Mouse (Mus musculus) T-helper 2 cell (primary cell): ENCODE data around the gene Aldh2.
"Not testable (repeated sequence)": the region's sequence is repeated elsewhere in the genome, so short reads cannot be mapped to it uniquely, and the experiment has no call there.

Experiments used
- in situ Hi-C: fragments of 300-600 bp; cut with MboI, MseI; formaldehyde crosslinking; loops from one replicate; pipeline ENCODE4 v1.15.1; 2025; ENCODE audit warnings: high pct_unique_total_duplicates

Aldh2 gene

GRCm38 (mm10) chr5:121593451-121594401, at the start of gene Aldh2:
Gene Aldh2, minus strand, starts transcription at chr5:121593824.
- in situ Hi-C loops: no loop called here

DNA sequence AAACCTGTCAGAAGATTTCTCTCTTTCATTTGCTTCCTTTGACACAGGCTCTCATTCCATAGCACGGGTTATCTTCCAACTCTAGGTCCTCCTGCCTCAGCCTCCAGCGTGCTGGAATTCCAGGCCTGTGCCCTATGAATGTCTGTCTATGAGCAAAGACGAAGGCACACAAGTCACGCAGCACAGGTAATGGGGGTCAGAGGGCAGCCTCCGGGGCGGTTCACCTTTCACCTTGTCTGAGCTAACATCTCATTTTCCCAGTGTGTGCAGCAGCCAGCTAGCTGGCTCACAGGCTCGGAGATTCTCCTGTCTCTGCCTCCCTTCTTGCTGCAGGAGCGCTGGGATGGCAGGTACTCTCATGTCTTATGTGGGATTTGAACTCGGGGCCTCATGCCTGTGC, 46.0 kb upstream of the Aldh2 start:
- in situ Hi-C loops: no loop called here

GRCm38 (mm10) chr5:121637296-121637695, 43.7 kb upstream of the Aldh2 start:
- in situ Hi-C loops: no loop called here

- in situ Hi-C loops: no loop called here
These were observed 41.0 kb upstream of the Aldh2 start for GRCm38 (mm10) chr5:121634668-121635067.

DNA sequence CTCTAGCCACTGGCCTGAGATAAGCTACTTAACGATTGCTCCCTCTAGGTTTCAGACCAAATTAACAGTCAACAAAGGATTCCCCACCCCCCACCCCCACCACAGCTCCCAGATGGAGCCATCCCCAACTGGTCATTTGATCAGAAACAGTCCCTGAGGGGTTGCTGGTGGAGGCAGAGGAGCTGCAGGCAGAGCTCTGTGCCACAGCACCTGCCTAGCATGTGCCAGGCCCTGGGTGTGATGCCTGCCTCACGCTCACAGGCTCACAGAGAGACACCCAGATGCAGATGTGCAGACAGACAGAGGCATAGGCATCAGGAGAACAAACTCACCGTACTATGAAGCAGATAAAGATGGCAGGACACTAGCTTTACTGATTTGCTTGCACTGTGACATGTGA, 39.2 kb upstream of the Aldh2 start:
- in situ Hi-C loops: no loop called here

GRCm38 (mm10) chr5:121631106-121631647, 37.6 kb upstream of the Aldh2 start:
- in situ Hi-C loops: not testable (repeated sequence)

GRCm38 (mm10) chr5:121627871-121628270, 34.2 kb upstream of the Aldh2 start:
- in situ Hi-C loops: no loop called here

DNA sequence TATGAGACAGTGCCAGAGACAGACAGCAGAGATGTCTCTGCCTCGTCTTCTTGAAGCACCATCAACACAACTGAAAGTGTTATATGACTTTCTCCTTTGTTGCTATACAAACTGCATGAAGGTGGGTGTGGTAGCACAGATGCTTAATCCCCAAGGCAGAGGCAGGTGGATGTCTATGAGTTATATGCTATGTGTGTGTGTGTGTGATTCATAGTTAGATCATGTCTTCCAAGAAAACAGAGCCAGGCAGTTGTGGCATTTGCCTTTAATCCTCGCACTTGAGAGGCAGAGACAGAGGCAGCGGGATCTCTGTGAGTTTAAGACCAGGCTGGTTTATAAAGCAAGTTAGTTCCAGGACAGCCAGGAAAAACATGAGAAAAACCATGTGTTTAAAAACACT, 29.6 kb upstream of the Aldh2 start:
- in situ Hi-C loops: no loop called here

- in situ Hi-C loops: no loop called here
These were observed 27.5 kb upstream of the Aldh2 start for GRCm38 (mm10) chr5:121621102-121621501.

- in situ Hi-C loops: no loop called here
These were observed 25.2 kb upstream of the Aldh2 start, which contains the start of gene Acad12 for GRCm38 (mm10) chr5:121618592-121619513. Gene Acad12, minus strand, starts transcription at chr5:121618938.

DNA sequence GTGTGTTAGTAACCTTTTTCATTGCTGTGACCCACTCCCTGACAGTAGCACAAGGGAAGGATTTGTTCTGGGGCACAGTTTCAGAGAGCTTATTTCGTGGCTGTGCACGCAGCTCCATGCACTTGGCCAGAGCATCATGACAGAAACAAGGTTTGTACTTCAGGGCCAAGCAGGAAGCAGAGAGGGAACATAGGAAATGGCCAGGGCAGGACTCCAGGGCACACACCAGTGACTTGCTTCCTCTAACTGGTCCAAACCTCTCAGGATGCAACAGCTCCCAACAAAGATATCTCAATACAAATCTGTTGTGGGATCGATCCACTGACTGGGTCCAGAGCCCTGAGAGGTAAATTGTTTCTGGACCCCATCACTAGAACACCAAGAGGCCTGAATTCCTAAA, 21.3 kb upstream of the Aldh2 start:
- in situ Hi-C loops: not testable (repeated sequence)

DNA sequence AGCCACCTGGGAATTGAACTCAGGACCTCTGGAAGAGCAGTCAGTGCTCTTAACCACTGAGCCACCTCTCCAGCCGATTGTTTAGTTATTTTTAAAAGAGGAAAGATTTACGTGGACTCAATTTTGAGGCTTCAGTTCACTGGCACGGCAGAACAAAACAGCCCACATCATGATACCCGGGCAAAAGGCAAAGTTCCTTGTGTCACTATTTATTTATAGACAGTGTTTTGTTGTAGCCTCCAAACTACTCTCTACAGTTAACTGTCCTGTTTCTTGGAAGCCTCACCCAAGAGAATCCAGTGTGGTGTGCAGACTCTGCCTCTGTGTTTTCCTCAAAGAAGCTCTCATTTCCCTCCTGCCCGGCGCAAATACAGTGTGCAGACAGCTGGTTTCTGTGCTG, 18.4 kb upstream of the Aldh2 start:
- in situ Hi-C loops: no loop called here

DNA sequence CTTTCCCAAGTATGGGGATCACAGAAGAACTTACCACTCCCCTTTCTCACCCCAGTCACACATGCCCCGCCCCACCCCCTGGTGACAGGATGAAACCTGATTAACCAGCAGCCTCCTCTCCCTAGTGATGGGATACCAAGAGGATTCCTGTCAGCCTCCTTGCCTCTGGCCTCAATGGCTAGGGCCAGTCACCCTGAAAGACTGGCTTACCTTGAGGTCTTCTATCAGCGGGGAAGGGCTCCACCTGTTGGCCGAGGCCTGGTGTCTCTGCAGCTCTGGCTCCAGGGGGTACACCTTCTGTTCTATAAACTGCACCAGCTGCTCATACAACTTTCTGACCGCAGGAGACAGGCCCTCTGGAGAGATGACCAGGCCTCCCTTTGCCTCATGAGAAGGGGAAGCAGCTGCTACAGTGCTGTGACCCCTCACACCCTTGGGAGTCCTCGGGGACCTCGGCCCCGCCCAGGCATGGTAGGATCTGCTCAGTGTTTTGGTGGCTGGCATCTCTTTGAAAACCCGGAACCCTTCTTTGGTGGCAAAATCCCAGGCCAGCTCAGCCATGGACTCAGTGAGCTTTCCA, 16.0 kb upstream of the Aldh2 start:
- in situ Hi-C loops: loop anchor here (5.0 kb wide), 1 partner anchor 57 kb away; no protein-coding TSS in a partner anchor

DNA sequence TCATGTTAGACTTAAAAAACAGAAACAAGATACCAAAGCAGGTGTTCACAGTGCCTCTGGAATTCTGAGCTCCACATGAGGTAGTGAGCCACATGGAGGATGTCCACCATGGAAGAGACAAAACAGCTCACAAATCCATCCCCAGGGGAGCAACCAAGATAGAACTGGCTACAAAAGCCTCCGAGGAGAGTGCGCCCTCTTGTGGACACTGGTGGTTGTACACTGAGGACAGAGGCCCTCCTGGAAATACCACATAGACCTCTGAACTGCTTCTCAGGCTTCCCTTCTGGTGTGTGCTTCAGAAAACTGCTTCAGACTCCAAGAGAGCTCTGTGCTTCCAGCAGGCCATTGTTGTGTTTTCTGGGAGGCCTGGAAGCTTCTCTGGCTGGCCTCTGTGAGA, 12.5 kb upstream of the Aldh2 start:
- in situ Hi-C loops: loop anchor here (5.0 kb wide), 1 partner anchor 54 kb away; no protein-coding TSS in a partner anchor

DNA sequence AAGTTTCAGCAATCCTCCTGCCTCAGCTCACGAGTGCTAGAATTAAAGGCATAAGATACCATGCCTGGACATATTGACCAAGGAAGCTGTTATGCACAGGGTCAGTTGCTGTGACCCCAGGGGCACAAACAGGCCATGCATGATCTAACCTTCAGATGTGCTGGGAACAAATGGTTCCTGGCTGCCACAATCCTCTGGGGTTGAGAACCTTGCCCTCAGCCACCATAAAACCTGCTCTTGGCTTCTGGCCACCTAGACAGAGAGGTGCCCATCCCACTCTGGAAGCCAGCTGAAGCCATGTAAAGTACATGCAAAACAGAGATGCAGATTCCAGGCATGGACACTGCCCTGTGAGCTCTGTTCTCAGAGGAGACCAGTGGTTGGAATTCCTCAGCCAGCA, 10.2 kb upstream of the Aldh2 start:
- in situ Hi-C loops: not testable (repeated sequence)

DNA sequence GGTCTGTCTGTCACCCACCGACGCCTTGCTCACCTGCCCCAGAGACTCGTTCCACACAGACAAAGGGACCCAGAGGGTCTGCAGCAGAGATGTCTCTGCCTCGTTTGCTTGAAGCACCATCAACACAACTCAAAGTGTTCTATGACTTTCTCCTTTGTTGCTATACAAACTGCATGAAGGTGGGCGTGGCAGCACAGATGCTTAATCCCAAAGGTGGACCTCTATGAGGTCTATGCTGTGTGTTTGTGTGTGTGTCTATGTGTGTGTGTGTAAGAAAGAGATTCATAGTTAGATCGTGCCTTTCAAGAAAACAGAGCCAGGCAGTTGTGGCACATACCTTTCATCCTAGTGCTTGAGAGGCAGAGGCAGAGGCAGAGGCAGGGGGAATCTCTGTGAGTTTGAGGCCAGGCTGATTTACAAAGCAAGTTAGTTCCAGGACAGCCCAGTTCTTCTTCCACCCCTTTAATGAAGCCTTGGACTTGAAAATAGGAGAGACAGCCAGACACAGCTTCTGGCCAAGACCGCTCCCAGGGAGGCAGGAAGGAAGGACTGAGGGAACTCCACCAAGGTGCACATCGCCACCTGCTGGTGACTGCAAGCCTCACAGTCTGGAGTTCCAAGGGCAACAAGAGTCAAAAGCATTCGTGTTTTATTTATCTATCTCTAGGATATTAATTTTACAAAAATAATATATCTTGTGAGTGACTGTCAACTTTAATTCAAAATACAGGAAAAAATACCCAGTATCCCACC, 8.1 kb upstream of the Aldh2 start:
- in situ Hi-C loops: no loop called here

- in situ Hi-C loops: no loop called here
These were observed 5.4 kb upstream of the Aldh2 start for GRCm38 (mm10) chr5:121598871-121599610.

- in situ Hi-C loops: no loop called here
These were observed 4.4 kb upstream of the Aldh2 start for GRCm38 (mm10) chr5:121597991-121598537.

- in situ Hi-C loops: no loop called here
These were observed 3.7 kb upstream of the Aldh2 start for GRCm38 (mm10) chr5:121597332-121597731.

GRCm38 (mm10) chr5:121596226-121596625, 2.6 kb upstream of the Aldh2 start:
- in situ Hi-C loops: no loop called here
